Mouse (Mus musculus) inflammation-experienced regulatory T-cells (primary cell): ENCODE results near the gene Mon1a. TPM values are rescaled to one million over a fixed set of nuclear protein-coding genes. Genes with fewer than 3 reads are reported as not detected.

ENCODE experiments used
- polyA plus RNA-seq, 2 experiments: library from polyadenylated mRNA; unstranded; fragments of 100-300 nt; shearing (Covaris generic); gene quantifications; one replicate each; pipeline ENCODE4 v1.2.1; 2017

Mon1a gene
- polyA plus RNA-seq = 10 to 100 TPM; 22.2 to 26.6 TPM

DNA sequence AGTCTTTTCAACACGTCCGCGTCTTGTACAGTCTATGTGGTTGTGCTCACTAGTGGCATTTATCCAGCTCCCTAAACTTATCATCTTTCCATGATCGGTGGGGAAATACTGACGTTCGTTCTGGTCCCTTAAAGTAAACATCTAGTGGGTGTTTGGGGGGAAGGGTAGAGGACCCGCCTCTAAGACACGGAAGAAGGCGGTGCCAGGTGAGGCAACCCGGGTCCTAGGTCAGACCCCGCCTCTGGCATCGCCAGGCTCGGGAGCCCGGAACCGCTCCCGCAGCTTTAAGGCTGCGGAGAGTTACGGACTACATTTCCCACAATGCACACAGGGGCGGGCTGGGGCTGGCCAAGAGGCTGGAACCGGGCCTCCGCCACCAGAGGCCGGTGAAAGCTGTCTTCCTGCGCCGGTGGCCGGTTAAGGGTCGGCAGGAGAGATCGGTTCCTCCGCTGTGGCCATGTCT is at the start of gene Mon1a:
Gene Mon1a (plus strand): TSS at position 348 of the 463 bp plus-strand sequence.

DNA sequence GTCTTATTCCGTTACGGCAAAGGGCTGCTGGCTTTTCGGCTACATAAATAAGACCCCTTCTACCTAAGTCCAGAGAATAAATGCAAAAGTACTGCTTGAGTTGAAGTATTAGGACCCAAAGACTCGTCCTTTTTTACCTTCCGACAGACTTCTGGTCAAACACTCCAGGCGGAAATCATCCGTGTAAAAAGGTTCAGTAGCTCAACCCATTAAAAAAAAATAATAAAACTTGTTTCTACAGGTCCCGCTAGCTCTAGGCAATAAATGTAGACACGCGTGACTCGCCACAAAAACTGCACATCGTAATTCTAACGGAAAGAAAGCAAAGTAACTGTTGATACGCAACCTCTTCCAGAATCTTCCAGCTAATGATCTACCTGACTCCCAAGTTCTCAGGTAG is 14.8 kb upstream of the Mon1a start, which contains the start of gene Rbm6:
Gene Rbm6 (minus strand): TSS at position 101 of the 400 bp plus-strand sequence.

GRCm38 (mm10) chr9:107906252-107906966 is 18.5 kb downstream of the Mon1a start, which contains the start of gene Mst1r:
Gene Mst1r, plus strand, starts transcription at chr9:107906873.

DNA sequence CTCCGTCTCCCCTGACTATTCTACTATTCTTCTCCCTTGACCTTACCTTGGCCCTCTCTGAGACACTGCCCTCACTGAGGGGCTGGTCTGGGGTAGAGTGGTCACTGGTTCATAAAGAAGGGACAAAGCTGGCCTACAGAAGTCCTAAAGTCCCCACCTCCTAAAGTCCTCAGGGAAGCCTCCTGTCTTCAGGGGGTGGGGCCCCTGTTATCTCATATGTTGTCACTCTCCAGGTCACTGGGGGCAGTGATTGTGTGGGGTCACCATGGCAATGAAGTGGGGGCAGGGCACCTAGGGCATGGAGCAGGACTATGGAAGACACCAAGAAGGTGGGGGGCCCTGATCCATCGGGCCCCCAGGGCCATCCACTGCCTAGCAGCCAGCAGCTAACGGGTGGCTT is 40.2 kb downstream of the Mon1a start, which contains the start of gene Actl11:
Gene Actl11 (plus strand): TSS at position 301 of the 400 bp plus-strand sequence.

GRCm38 (mm10) chr9:107935374-107935773 is 47.4 kb downstream of the Mon1a start, which contains the start of gene Camkv:
Gene Camkv, plus strand, starts transcription at chr9:107935674.

GRCm38 (mm10) chr9:107949922-107950235 is 61.9 kb downstream of the Mon1a start, which contains the start of gene Traip:
Gene Traip, plus strand, starts transcription at chr9:107950136.

Other genes starting within 250 kb of the Mon1a start
- gene Slc38a3, start 218.6 kb upstream of the Mon1a start, polyA plus RNA-seq = under 1 TPM in 1 of 2 experiments, not detected in 1; 0.98 TPM
- 1 to 10 TPM in 1 of 2 experiments, under 1 TPM in 1; 0.29 to 2.2 TPM for gene Gnat1, start 208.4 kb upstream of the Mon1a start, polyA plus RNA-seq
- gene Sema3f, start 177.7 kb upstream of the Mon1a start, polyA plus RNA-seq = under 1 TPM; 0.12 TPM
- 100 to 1,000 TPM; 287 to 306 TPM for gene Rbm5, start 117.2 kb upstream of the Mon1a start, polyA plus RNA-seq
- gene Rbm6, start 14.9 kb upstream of the Mon1a start, polyA plus RNA-seq = 100 to 1,000 TPM in 1 of 2 experiments, 10 to 100 TPM in 1; 94.7 to 118 TPM
- gene Mst1r, start 18.7 kb downstream of the Mon1a start, polyA plus RNA-seq = 1 to 10 TPM in 1 of 2 experiments, under 1 TPM in 1; 0.17 to 3.5 TPM
- not detected for gene Actl11, start 40.3 kb downstream of the Mon1a start, polyA plus RNA-seq
- 1 to 10 TPM in 1 of 2 experiments, under 1 TPM in 1; 0.12 to 2.5 TPM for gene Camkv, start 47.5 kb downstream of the Mon1a start, polyA plus RNA-seq
- gene Traip, start 62.0 kb downstream of the Mon1a start, polyA plus RNA-seq = 1 to 10 TPM; 3.8 to 8.5 TPM
- 100 to 1,000 TPM; 252 to 291 TPM for gene Uba7, start 87.4 kb downstream of the Mon1a start, polyA plus RNA-seq
- gene Gm20661, start 94.9 kb downstream of the Mon1a start, polyA plus RNA-seq = under 1 TPM in 1 of 2 experiments, not detected in 1; 0.14 TPM
- 1 to 10 TPM in 1 of 2 experiments, under 1 TPM in 1; 0.25 to 1.5 TPM for gene Inka1, start 97.7 kb downstream of the Mon1a start, polyA plus RNA-seq
- gene Cdhr4, start 104.3 kb downstream of the Mon1a start, polyA plus RNA-seq = under 1 TPM; 0.06 to 0.82 TPM
- gene Gm20662, start 108.2 kb downstream of the Mon1a start, polyA plus RNA-seq = not detected
- 100 to 1,000 TPM; 118 to 147 TPM for gene Ip6k1, start 114.3 kb downstream of the Mon1a start, polyA plus RNA-seq
- gene Gmppb, start 161.1 kb downstream of the Mon1a start, polyA plus RNA-seq = 10 to 100 TPM; 28.8 to 32.0 TPM
- 1 to 10 TPM in 1 of 2 experiments, under 1 TPM in 1; 0.91 to 3.9 TPM for gene Amigo3, start 165.0 kb downstream of the Mon1a start, polyA plus RNA-seq
- gene Mst1, start 192.3 kb downstream of the Mon1a start, polyA plus RNA-seq = 1 to 10 TPM; 2.0 to 3.1 TPM
- 100 to 1,000 TPM; 114 to 160 TPM for gene Rnf123, start 195.2 kb downstream of the Mon1a start, polyA plus RNA-seq
- gene Apeh, start 206.5 kb downstream of the Mon1a start, polyA plus RNA-seq = 100 to 1,000 TPM; 122 to 135 TPM